Mouse (Mus musculus) embryonic facial prominence, embryonic 14.5 days (tissue): Measurements from ENCODE around the gene Gm13691. TPM values are rescaled to one million over a fixed set of nuclear protein-coding genes. Genes with fewer than 3 reads are reported as not detected.
A peak's percentile ranks its signal among the peaks of the same experiment; 100 is the strongest.
"Not testable (repeated sequence)": the region's sequence is repeated elsewhere in the genome, so short reads cannot be mapped to it uniquely, and the experiment has no call there.

Source experiments
- ATAC-seq: fragments of 200-750 bp; cut with Nextera tagmentation; 2 replicates; pipeline ENCODE4 v1.8.0; 2017; ENCODE audit warnings: low read depth, moderate number of reproducible peaks, moderate TSS enrichment
- DNase-seq: peaks from one replicate; pipeline ENCODE4 v3.0.0-alpha.2; 2015; ENCODE audit warnings: low spot score
- H3K27ac ChIP-seq: fragments of 300-500 bp; sonication (generic); replicated peaks from 2 replicates; pipeline ENCODE4 v1.5.1; 2014; ENCODE audit warnings: low read depth, mild to moderate bottlenecking, low read length, moderate library complexity
- H3K27me3 ChIP-seq: fragments of 300-500 bp; sonication (generic); replicated peaks from 2 replicates; pipeline ENCODE4 v1.6.1; 2014; ENCODE audit warnings: low read length; ENCODE audit not compliant: control insufficient read depth, insufficient read depth
- H3K36me3 ChIP-seq: fragments of 300-500 bp; sonication (generic); 2 replicates; pipeline ENCODE4 v1.6.1; 2014; ENCODE audit warnings: low read length, mixed read lengths; ENCODE audit not compliant: control insufficient read depth, insufficient read depth
- H3K4me1 ChIP-seq: fragments of 300-500 bp; sonication (generic); 2 replicates; pipeline ENCODE4 v1.6.1; 2014; ENCODE audit warnings: antibody characterized with exemption, low read length; ENCODE audit not compliant: control insufficient read depth, insufficient read depth
- H3K4me2 ChIP-seq: fragments of 300-500 bp; sonication (generic); 2 replicates; pipeline ENCODE4 v1.6.1; 2014; ENCODE audit warnings: low read depth, mild to moderate bottlenecking, low read length, moderate library complexity, mixed read lengths
- H3K4me3 ChIP-seq: fragments of 300-500 bp; sonication (generic); 2 replicates; pipeline ENCODE4 v1.5.1; 2014; ENCODE audit warnings: low read depth, mild to moderate bottlenecking, low read length
- H3K9ac ChIP-seq: fragments of 300-500 bp; sonication (generic); 2 replicates; pipeline ENCODE4 v1.6.1; 2014; ENCODE audit warnings: low read depth, mild to moderate bottlenecking, low read length, moderate library complexity, mixed read lengths
- H3K9me3 ChIP-seq: fragments of 300-500 bp; sonication (generic); 2 replicates; pipeline ENCODE4 v1.6.1; 2016; ENCODE audit warnings: low read length; ENCODE audit not compliant: control insufficient read depth
- WGBS: fragments of 180-500 bp; shearing (Covaris S2); extraction: QIAGEN DNeasy Blood & Tissue Kit; methylation state at CpG from one replicate; pipeline ENCODE4 v1.1.7; 2014; 5-methylcytosine and 5-hydroxymethylcytosine counted together
- polyA plus RNA-seq: library from polyadenylated mRNA; unstranded; fragments of >200 nt; fragmentation: Nextera tagmentation; extraction: Ambion mirVana; gene quantifications from 2 replicates; pipeline ENCODE4 v1.2.1, GENCODE M21; 2014

Gm13691 gene
- not detected in 2 replicates for polyA plus RNA-seq

DNA sequence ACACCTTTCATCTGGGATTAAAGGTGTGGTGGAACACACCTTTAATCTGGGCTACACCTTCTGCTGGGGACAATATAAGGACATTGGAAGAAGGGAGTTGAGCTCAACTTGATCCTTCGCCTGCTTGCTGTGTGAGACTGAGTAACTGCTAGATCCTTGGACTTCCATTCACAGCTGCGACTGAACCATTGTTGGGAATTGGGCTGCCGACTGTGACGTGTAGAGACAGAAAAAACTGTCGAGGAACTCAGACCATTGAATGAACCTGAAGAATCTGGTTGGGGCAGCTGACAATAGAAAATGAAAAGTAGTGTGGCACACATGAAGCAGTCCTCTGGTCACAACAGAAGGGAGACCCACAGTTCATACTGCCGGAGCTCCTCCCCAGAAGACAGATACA lies at the start of gene Gm13691:
Gm13691 (plus strand) TSS at position 301 of the 400 bp plus-strand sequence.
- ATAC-seq, H3K9me3 ChIP-seq, H3K4me1 ChIP-seq, DNase-seq, H3K4me3 ChIP-seq, H3K9ac ChIP-seq, H3K27ac ChIP-seq, H3K36me3 ChIP-seq, H3K4me2 ChIP-seq, H3K27me3 ChIP-seq: not testable (repeated sequence)
- WGBS, result no CpG with 5 or more reads among the region's 6 CpGs

DNA sequence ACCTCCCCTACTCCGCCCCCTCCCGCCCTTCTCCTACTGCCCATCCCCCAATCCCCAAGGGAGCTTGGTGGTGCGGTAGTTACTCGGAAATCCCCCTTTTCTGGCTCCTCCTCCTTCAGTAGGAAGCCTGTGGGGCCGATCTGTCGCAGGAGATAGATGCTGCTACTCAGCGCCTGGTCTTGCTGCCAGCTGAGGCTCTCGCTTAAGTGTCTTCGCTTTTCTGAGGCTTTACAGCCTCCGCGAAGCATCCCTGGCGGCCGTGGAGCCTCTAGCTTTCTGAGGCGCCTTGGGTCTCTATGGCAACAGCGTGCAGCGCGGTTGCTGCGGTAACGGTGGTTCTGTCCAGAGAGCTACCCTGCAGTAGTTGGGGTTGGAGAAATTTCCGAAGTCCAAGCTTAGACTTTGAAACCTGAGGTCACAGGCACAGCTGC lies 49.4 kb upstream of the Gm13691 start, which contains the start of gene Zswim2:
Zswim2 (minus strand) TSS at position 298 of the 431 bp plus-strand sequence.
- Histone ChIP-seq H3K4me1 (no peaks in the 10 kb centered on the region), H3K4me3 (peak within 1 kb of the TSS; percentile 29), H3K9ac (peak within 1 kb of the TSS; percentile 49; the same call in 1 of the 2 replicates), H3K4me2 (peak within 1 kb of the TSS; percentile 58), H3K9me3 (no peaks in the 10 kb centered on the region), H3K36me3 (no peaks in the 10 kb centered on the region), H3K27ac (no peak within 1 kb of the TSS), H3K27me3 (no peaks in the 10 kb centered on the region; the same call in 1 of the 2 replicates)
- DNase-seq (peak; percentile 88), ATAC-seq (peak; percentile 95)
- under 1% methylated on average over 20 of the region's 20 CpGs for WGBS

DNA sequence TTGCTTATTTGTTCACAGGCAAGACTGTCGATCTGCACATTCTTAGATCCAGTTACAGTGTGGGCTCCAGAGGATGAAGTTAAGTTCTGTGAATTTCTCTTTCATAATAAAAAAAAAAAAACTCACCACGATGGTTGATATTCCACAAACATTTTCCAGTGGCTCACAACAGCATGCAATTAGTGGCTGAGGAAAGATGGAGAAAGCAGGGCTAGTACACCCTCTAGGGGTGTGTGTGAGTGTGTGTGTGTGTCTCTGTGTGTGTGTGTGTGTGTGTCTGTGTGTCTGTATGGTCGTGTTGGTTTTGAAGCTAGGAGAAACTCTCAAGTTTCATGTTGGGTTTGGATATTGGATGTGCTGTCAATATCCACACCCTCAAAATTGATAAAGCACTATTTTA lies 49.0 kb upstream of the Gm13691 start:
- 22% methylated on average over 3 of the region's 3 CpGs for WGBS
- Histone ChIP-seq H3K9me3 (no peaks in the 10 kb centered on the region), H3K4me1 (no peaks in the 10 kb centered on the region), H3K36me3 (no peaks in the 10 kb centered on the region), H3K27me3 (no peaks in the 10 kb centered on the region; the same call in 1 of the 2 replicates), H3K27ac (no peak overlapping the region), H3K4me3 (peak overlapping the region; percentile 29), H3K9ac (no peak overlapping the region), H3K4me2 (peak overlapping the region; percentile 58)
- ATAC-seq (peak; percentile 53), DNase-seq (peak; percentile 23)

DNA sequence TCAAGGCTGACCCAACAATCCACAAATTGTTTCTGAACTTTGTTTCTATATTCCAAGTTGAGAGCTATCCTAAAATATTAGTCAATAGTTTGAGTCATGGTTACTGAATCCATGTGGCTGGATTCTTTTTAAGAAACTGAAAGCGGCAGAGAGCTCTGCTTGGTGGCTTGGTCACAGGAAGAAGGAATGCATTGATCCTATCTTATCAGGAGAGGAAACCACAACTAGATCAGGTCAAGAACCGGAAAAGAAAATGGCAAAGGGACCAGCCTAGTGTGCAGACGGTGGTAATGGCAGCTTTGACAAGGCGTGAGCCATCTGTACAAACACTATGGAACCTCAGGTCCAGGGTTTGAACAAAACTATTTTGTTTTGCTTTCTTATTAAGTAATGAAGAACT lies 48.6 kb upstream of the Gm13691 start:
- no peaks in the 10 kb centered on the region; the same call in 1 of the 2 replicates for H3K27me3 ChIP-seq
- WGBS, result 61% methylated on average over 4 of the region's 4 CpGs
- H3K9ac ChIP-seq, result no peak overlapping the region
- no peaks in the 10 kb centered on the region for H3K9me3 ChIP-seq
- no peaks in the 10 kb centered on the region for H3K36me3 ChIP-seq
- H3K4me1 ChIP-seq, result no peaks in the 10 kb centered on the region
- no peak overlapping the region for H3K4me2 ChIP-seq
- no peak overlapping the region for H3K27ac ChIP-seq
- ATAC-seq (no peak), DNase-seq (no peak)
- H3K4me3 ChIP-seq, result no peak overlapping the region

DNA sequence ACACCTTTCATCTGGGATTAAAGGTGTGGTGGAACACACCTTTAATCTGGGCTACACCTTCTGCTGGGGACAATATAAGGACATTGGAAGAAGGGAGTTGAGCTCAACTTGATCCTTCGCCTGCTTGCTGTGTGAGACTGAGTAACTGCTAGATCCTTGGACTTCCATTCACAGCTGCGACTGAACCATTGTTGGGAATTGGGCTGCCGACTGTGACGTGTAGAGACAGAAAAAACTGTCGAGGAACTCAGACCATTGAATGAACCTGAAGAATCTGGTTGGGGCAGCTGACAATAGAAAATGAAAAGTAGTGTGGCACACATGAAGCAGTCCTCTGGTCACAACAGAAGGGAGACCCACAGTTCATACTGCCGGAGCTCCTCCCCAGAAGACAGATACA lies 35.0 kb upstream of the Gm13691 start, which contains the start of gene Gm13698:
Gm13698 (plus strand) TSS at position 301 of the 400 bp plus-strand sequence.
- not testable (repeated sequence) for H3K4me2 ChIP-seq, DNase-seq, H3K27me3 ChIP-seq, H3K9ac ChIP-seq, H3K27ac ChIP-seq, H3K4me3 ChIP-seq, ATAC-seq, H3K9me3 ChIP-seq, H3K4me1 ChIP-seq, H3K36me3 ChIP-seq
- no CpG with 5 or more reads among the region's 6 CpGs for WGBS

DNA sequence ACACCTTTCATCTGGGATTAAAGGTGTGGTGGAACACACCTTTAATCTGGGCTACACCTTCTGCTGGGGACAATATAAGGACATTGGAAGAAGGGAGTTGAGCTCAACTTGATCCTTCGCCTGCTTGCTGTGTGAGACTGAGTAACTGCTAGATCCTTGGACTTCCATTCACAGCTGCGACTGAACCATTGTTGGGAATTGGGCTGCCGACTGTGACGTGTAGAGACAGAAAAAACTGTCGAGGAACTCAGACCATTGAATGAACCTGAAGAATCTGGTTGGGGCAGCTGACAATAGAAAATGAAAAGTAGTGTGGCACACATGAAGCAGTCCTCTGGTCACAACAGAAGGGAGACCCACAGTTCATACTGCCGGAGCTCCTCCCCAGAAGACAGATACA lies 29.1 kb upstream of the Gm13691 start, which contains the start of gene Gm13693:
Gm13693 (plus strand) TSS at position 301 of the 400 bp plus-strand sequence.
- H3K27me3 ChIP-seq, H3K9me3 ChIP-seq, H3K4me3 ChIP-seq, H3K9ac ChIP-seq, H3K27ac ChIP-seq, H3K4me2 ChIP-seq, ATAC-seq, DNase-seq, H3K36me3 ChIP-seq, H3K4me1 ChIP-seq: not testable (repeated sequence)
- no CpG with 5 or more reads among the region's 6 CpGs for WGBS

DNA sequence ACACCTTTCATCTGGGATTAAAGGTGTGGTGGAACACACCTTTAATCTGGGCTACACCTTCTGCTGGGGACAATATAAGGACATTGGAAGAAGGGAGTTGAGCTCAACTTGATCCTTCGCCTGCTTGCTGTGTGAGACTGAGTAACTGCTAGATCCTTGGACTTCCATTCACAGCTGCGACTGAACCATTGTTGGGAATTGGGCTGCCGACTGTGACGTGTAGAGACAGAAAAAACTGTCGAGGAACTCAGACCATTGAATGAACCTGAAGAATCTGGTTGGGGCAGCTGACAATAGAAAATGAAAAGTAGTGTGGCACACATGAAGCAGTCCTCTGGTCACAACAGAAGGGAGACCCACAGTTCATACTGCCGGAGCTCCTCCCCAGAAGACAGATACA lies 23.3 kb upstream of the Gm13691 start, which contains the start of gene Gm13695:
Gm13695 (plus strand) TSS at position 301 of the 400 bp plus-strand sequence.
- DNase-seq, H3K36me3 ChIP-seq, H3K27ac ChIP-seq, ATAC-seq, H3K4me3 ChIP-seq, H3K9ac ChIP-seq, H3K4me2 ChIP-seq, H3K4me1 ChIP-seq, H3K27me3 ChIP-seq, H3K9me3 ChIP-seq: not testable (repeated sequence)
- no CpG with 5 or more reads among the region's 6 CpGs for WGBS

DNA sequence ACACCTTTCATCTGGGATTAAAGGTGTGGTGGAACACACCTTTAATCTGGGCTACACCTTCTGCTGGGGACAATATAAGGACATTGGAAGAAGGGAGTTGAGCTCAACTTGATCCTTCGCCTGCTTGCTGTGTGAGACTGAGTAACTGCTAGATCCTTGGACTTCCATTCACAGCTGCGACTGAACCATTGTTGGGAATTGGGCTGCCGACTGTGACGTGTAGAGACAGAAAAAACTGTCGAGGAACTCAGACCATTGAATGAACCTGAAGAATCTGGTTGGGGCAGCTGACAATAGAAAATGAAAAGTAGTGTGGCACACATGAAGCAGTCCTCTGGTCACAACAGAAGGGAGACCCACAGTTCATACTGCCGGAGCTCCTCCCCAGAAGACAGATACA lies 17.5 kb upstream of the Gm13691 start, which contains the start of gene Gm13696:
Gm13696 (plus strand) TSS at position 301 of the 400 bp plus-strand sequence.
- not testable (repeated sequence) for H3K36me3 ChIP-seq, H3K4me2 ChIP-seq, H3K27ac ChIP-seq, H3K4me3 ChIP-seq, ATAC-seq, H3K9ac ChIP-seq, H3K4me1 ChIP-seq, H3K9me3 ChIP-seq, DNase-seq, H3K27me3 ChIP-seq
- no CpG with 5 or more reads among the region's 6 CpGs for WGBS

DNA sequence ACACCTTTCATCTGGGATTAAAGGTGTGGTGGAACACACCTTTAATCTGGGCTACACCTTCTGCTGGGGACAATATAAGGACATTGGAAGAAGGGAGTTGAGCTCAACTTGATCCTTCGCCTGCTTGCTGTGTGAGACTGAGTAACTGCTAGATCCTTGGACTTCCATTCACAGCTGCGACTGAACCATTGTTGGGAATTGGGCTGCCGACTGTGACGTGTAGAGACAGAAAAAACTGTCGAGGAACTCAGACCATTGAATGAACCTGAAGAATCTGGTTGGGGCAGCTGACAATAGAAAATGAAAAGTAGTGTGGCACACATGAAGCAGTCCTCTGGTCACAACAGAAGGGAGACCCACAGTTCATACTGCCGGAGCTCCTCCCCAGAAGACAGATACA lies 11.7 kb upstream of the Gm13691 start, which contains the start of gene Gm13694:
Gm13694 (plus strand) TSS at position 301 of the 400 bp plus-strand sequence.
- H3K9me3 ChIP-seq, H3K4me1 ChIP-seq, DNase-seq, H3K36me3 ChIP-seq, H3K4me2 ChIP-seq, H3K27me3 ChIP-seq, H3K27ac ChIP-seq, H3K4me3 ChIP-seq, H3K9ac ChIP-seq, ATAC-seq: not testable (repeated sequence)
- WGBS, result no CpG with 5 or more reads among the region's 6 CpGs
